Mouse (Mus musculus) C2C12 (cell line): ENCODE data around the gene Actr10.

ENCODE experiments used
- CTCF ChIP-seq: IDR thresholded peaks from one replicate; pipeline ENCODE4 v1.5.1; 2011; ENCODE audit not compliant: control insufficient read depth, insufficient read depth, insufficient read length
- MAX ChIP-seq: IDR thresholded peaks from one replicate; pipeline ENCODE4 v1.6.1; 2011; ENCODE audit warnings: mild to moderate bottlenecking, control low read depth
- MYOD1 ChIP-seq: IDR thresholded peaks from one replicate; pipeline ENCODE4 v1.6.1; 2011; ENCODE audit warnings: low read depth; ENCODE audit not compliant: control insufficient read depth, insufficient read length
- USF1 ChIP-seq: IDR thresholded peaks from one replicate; pipeline ENCODE4 v1.6.1; 2011; ENCODE audit warnings: low read depth, mild to moderate bottlenecking, control low read depth, moderate library complexity

- no peak for TF ChIP-seq CTCF
- TF ChIP-seq MAX, result no peak
- TF ChIP-seq MYOD1, result no peak
- TF ChIP-seq USF1, result no peak
These were observed 37.7 kb downstream of the Actr10 start for GRCm38 (mm10) chr12:70975406-70975805.
